Mouse (Mus musculus): ENCODE measurements around the gene Sh2d5.
A peak's percentile ranks its signal among the peaks of the same experiment; 100 is the strongest.

Sh2d5 gene

GRCm38 (mm10) chr4:138261843-138262681 lies 11.9 kb downstream of the Sh2d5 start:
- DNase-seq (ENCODE audit: low spot score): peak; percentile 85

- no peak for DNase-seq (ENCODE audit: low spot score)
These were observed 17.7 kb downstream of the Sh2d5 start for GRCm38 (mm10) chr4:138267869-138268268.

- DNase-seq (ENCODE audit: low spot score): no peak
These were observed 22.1 kb downstream of the Sh2d5 start for GRCm38 (mm10) chr4:138272011-138272997.

GRCm38 (mm10) chr4:138278346-138278745 lies 28.1 kb downstream of the Sh2d5 start:
- DNase-seq (ENCODE audit: low spot score): no peak

- peak; percentile 25 for DNase-seq (ENCODE audit: low spot score)
These were observed 32.6 kb downstream of the Sh2d5 start for GRCm38 (mm10) chr4:138282834-138283233.

- DNase-seq (ENCODE audit: low spot score): no peak
These were observed 36.2 kb downstream of the Sh2d5 start for GRCm38 (mm10) chr4:138286411-138286810.

- no peak for DNase-seq (ENCODE audit: low spot score)
These were observed 38.5 kb downstream of the Sh2d5 start for GRCm38 (mm10) chr4:138288691-138289090.

GRCm38 (mm10) chr4:138292028-138292427 lies 41.8 kb downstream of the Sh2d5 start:
- DNase-seq (ENCODE audit: low spot score): no peak

GRCm38 (mm10) chr4:138293261-138293948 lies 43.2 kb downstream of the Sh2d5 start:
- no peak for DNase-seq (ENCODE audit: low spot score)

GRCm38 (mm10) chr4:138293949-138294550 lies 43.8 kb downstream of the Sh2d5 start:
- DNase-seq (ENCODE audit: low spot score): no peak

- no peak for DNase-seq (ENCODE audit: low spot score)
These were observed 51.1 kb downstream of the Sh2d5 start for GRCm38 (mm10) chr4:138301271-138301780.

- DNase-seq (ENCODE audit: low spot score): no peak
These were observed 52.8 kb downstream of the Sh2d5 start for GRCm38 (mm10) chr4:138303011-138303410.

- DNase-seq (ENCODE audit: low spot score): no peak
These were observed 53.5 kb downstream of the Sh2d5 start for GRCm38 (mm10) chr4:138303742-138304141.

GRCm38 (mm10) chr4:138304340-138305104 lies 54.3 kb downstream of the Sh2d5 start, which contains the start of gene Ddost:
Gene Ddost, plus strand, starts transcription at chr4:138304730.
- peak; percentile 93 for DNase-seq (ENCODE audit: low spot score)

- no peak for DNase-seq (ENCODE audit: low spot score)
These were observed 56.8 kb downstream of the Sh2d5 start for GRCm38 (mm10) chr4:138307025-138307424.

GRCm38 (mm10) chr4:138307739-138308138 lies 57.5 kb downstream of the Sh2d5 start:
- no peak for DNase-seq (ENCODE audit: low spot score)

- no peak for DNase-seq (ENCODE audit: low spot score)
These were observed 60.2 kb downstream of the Sh2d5 start for GRCm38 (mm10) chr4:138310311-138310910.

All from urinary bladder, postnatal 25 days (tissue).